Mouse (Mus musculus) small intestine, adult 2 months (tissue): Measurements from ENCODE around the gene Nhp2. TPM values are rescaled to one million over a fixed set of nuclear protein-coding genes. Genes with fewer than 3 reads are reported as not detected.
A peak's percentile ranks its signal among the peaks of the same experiment; 100 is the strongest.

Experiments
- H3K27ac ChIP-seq: fragments of 200-500 bp; 2 replicates; pipeline ENCODE4 v1.5.1; 2012; ENCODE audit warnings: low read depth, low read length, control low read depth, inconsistent platforms; ENCODE audit not compliant: insufficient read depth
- H3K27me3 ChIP-seq: fragments of 200-500 bp; 2 replicates; pipeline ENCODE4 v1.6.1; 2012; ENCODE audit warnings: mild to moderate bottlenecking, moderate library complexity, low read length, inconsistent platforms; ENCODE audit not compliant: control insufficient read depth, insufficient read depth
- H3K36me3 ChIP-seq: fragments of 200-500 bp; 2 replicates; pipeline ENCODE4 v1.6.1; 2012; ENCODE audit warnings: mild to moderate bottlenecking, low read length, control low read depth, inconsistent platforms; ENCODE audit not compliant: control insufficient read depth, insufficient read depth
- H3K4me1 ChIP-seq: fragments of 200-500 bp; 2 replicates; pipeline ENCODE4 v1.6.1; 2012; ENCODE audit warnings: low read length, inconsistent platforms, mixed read lengths; ENCODE audit not compliant: control insufficient read depth, insufficient read depth, insufficient read length
- H3K4me3 ChIP-seq: fragments of 200-500 bp; 2 replicates; pipeline ENCODE4 v1.5.1; 2012; ENCODE audit warnings: low read depth, mild to moderate bottlenecking, control low read depth, inconsistent platforms, low read length, moderate library complexity
- CTCF ChIP-seq: fragments of 200-500 bp; IDR thresholded peaks from 2 replicates; pipeline ENCODE4 v1.5.1; 2012; ENCODE audit warnings: low read depth, mild to moderate bottlenecking, control low read depth, inconsistent platforms, low read length, moderate library complexity, mixed read lengths; ENCODE audit not compliant: insufficient replicate concordance, insufficient read length; ENCODE audit errors: extremely low read depth
- POLR2A ChIP-seq: fragments of 200-500 bp; IDR thresholded peaks from 2 replicates; pipeline ENCODE4 v1.6.1; 2012; ENCODE audit warnings: low read depth, mild to moderate bottlenecking, control low read depth, inconsistent platforms, low read length, moderate library complexity
- WGBS: fragments of 180-500 bp; shearing (Covaris S2); methylation state at CpG from one replicate; pipeline ENCODE4 v1.1.7; 2018; 5-methylcytosine and 5-hydroxymethylcytosine counted together
- polyA plus RNA-seq: library from polyadenylated mRNA; depleted of rRNA; stranded (reverse); fragments of >200 nt; gene quantifications from 2 replicates; pipeline ENCODE4 v1.2.3, GENCODE M21; 2012

Gene Nhp2
- polyA plus RNA-seq, 1 experiment = 45.0 TPM

DNA sequence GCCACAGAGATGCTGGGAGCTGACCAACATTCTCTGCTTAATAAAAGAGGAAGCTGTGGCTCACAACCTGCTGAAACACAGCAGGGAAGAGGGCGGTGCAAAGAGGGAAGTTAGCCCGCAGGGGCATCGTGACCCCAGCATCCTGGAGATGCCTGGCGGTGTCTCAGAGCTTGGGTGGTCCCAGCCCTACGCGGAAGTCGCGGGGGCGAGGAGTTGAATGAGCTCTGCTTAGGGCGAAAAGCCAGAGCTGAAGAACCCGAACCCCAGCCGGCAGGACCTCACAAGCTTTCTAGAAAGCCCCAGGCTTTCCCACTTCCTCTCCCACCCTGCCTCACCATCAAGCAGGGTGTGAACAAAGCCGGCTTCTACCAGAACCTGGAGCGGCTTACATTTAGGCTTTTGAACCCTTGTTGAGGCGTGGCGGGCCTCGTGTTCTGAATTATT, 18.5 kb downstream of the Nhp2 start:
- Histone ChIP-seq H3K27ac (peak overlapping the region; percentile 54; the same call in 1 of the 2 replicates), H3K36me3 (no peaks in the 10 kb centered on the region), H3K27me3 (no peaks in the 10 kb centered on the region), H3K4me1 (peaks cover 17% of the 10 kb centered on the region), H3K4me3 (peak overlapping the region; percentile 42)
- WGBS = 27% methylated on average over 17 of the region's 17 CpGs
- TF ChIP-seq POLR2A = no peak

DNA sequence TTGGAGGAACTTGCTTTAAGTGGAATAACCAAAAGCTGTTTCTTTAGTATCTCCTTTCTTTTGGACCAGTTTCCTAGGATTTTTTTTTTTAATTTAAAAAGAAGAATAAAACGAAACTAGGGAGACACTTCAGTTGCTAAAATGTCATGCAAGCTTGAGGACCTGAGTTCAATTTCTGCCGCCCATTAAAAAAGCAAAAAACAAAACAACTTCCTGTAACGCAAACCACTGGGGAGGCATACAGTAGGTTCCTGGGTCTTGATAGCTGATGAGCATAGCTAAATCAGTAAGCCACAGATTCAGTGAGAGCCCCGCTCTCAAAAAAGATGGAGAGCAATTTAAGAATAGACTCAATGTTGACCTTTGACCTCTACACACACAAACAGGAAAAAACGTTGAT, 19.0 kb downstream of the Nhp2 start:
- 57% methylated on average over 5 of the region's 5 CpGs for WGBS
- Histone ChIP-seq H3K4me1 (peaks cover 20% of the 10 kb centered on the region), H3K27me3 (no peaks in the 10 kb centered on the region), H3K36me3 (no peaks in the 10 kb centered on the region), H3K27ac (0 out of 2 replicates have a peak overlapping the region, but pooled peaks have one; percentile 54), H3K4me3 (0 out of 2 replicates have a peak overlapping the region, but pooled peaks have one; percentile 42)
- TF ChIP-seq CTCF (no peak), POLR2A (no peak)

DNA sequence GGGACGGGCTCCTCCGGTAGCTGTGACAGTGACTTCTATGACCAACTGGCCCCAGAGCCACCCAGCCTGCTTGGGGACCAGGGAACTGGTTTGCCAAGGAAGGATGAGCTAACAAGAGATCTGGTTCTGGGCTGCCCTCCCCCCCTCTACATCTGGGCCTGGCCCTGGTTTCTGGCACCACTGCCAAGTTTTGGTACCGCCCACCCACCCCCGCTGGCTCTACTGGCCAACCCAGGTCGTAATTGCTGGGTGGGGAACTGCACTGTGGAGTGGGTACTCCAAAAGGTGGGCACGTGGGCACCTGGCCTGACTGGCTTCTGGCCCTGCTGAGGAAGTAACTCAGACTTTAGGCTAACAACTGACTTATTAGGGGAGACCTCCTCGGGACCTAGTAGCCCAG, 21.2 kb downstream of the Nhp2 start:
- Histone ChIP-seq H3K36me3 (peaks cover 2% of the 10 kb centered on the region; the same call in 1 of the 2 replicates), H3K4me1 (peaks cover 23% of the 10 kb centered on the region), H3K4me3 (no peak overlapping the region), H3K27me3 (no peaks in the 10 kb centered on the region), H3K27ac (no peak overlapping the region)
- 31% methylated on average over 7 of the region's 7 CpGs for WGBS
- TF ChIP-seq POLR2A (no peak), CTCF (no peak)

- no peak overlapping the region for H3K4me3 ChIP-seq
- H3K4me1 ChIP-seq = peaks cover 28% of the 10 kb centered on the region
- no peaks in the 10 kb centered on the region for H3K27me3 ChIP-seq
- WGBS = 62% methylated on average over 9 of the region's 9 CpGs
- peaks cover 2% of the 10 kb centered on the region; the same call in 1 of the 2 replicates for H3K36me3 ChIP-seq
- TF ChIP-seq POLR2A (no peak), CTCF (no peak)
- no peak overlapping the region for H3K27ac ChIP-seq
These were observed 23.7 kb downstream of the Nhp2 start for GRCm38 (mm10) chr11:51643202-51643601.

DNA sequence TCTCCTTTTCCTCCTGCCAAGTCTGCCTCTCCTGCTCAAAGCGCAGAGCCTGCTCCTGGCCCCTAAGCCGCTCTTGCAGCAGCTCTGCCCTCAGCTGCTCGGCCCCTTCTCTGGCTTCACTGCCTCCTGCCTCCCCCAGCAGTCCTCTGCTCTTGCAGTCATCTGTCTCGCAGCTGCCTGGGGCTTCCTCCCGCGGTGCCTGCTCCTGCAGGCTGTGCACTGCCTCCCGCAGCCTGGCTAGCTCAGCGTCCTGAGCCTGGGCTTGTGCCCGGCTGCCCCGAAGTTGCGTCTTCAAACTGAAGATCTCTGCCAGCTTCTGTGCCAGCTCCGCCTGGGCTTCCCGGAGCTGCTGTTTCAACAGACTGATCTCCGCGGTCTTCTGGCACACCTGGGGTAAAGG, 24.2 kb downstream of the Nhp2 start:
- H3K4me3 ChIP-seq = no peak overlapping the region
- TF ChIP-seq CTCF (no peak), POLR2A (no peak)
- peaks cover 2% of the 10 kb centered on the region; the same call in 1 of the 2 replicates for H3K36me3 ChIP-seq
- 59% methylated on average over 15 of the region's 15 CpGs for WGBS
- no peaks in the 10 kb centered on the region for H3K27me3 ChIP-seq
- peaks cover 27% of the 10 kb centered on the region for H3K4me1 ChIP-seq
- 0 out of 2 replicates have a peak overlapping the region, but pooled peaks have one; percentile 10 for H3K27ac ChIP-seq

DNA sequence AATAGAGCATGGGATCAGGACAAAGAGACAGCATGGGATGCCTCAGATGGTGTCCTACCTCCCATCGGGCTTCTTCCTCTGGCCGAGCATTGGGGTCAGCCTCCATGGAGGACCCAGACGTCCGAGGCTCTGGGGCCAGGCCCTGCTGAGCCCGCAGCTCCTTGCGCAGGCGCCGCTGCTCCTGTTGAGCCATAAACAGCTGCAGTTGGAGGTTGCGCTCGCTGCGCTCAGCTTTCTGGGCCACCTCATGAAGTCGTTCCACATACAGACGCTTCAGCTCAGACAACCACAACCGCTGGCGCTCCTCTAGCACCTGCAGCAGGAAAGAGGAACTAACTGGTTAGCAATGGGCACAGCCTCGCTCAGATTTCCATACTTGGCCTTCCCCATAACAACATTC, 24.7 kb downstream of the Nhp2 start:
- TF ChIP-seq POLR2A (no peak), CTCF (no peak)
- Histone ChIP-seq H3K27ac (0 out of 2 replicates have a peak overlapping the region, but pooled peaks have one; percentile 10), H3K4me1 (peaks cover 27% of the 10 kb centered on the region), H3K36me3 (peaks cover 2% of the 10 kb centered on the region; the same call in 1 of the 2 replicates), H3K4me3 (no peak overlapping the region), H3K27me3 (no peaks in the 10 kb centered on the region)
- 83% methylated on average over 16 of the region's 16 CpGs for WGBS

DNA sequence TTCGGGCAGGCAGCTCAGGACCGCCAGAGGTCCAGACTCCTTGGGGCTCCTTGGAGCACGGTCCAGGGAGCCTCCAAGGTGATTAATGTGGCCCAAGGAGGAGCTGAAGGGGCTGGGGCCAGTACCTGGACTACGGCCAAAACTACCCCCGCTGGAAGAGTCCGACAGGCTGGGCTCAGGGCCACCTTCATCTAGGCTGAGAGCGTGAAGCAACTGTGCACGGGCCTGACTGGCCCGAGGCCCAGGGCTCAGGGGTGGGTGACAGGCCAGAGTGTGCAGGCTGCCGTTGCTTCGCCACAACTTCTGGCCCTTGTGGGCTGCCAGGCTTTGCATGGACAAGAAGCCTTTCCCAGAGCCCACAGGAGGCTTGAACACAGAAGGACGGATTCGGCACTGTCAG, 25.8 kb downstream of the Nhp2 start:
- Histone ChIP-seq H3K27me3 (no peaks in the 10 kb centered on the region), H3K27ac (no peak overlapping the region), H3K4me1 (peaks cover 30% of the 10 kb centered on the region), H3K4me3 (no peak overlapping the region), H3K36me3 (peaks cover 2% of the 10 kb centered on the region; the same call in 1 of the 2 replicates)
- 87% methylated on average over 13 of the region's 13 CpGs for WGBS
- TF ChIP-seq POLR2A (no peak), CTCF (no peak)
